Mouse (Mus musculus) midbrain, embryonic 16.5 days (tissue): ENCODE data around the gene Ap3m1. TPM values are rescaled to one million over a fixed set of nuclear protein-coding genes. Genes with fewer than 3 reads are reported as not detected.

Experiments
- ATAC-seq: fragments of 200-750 bp; cut with Nextera tagmentation; 2 replicates; pipeline ENCODE4 v1.8.0; 2017; ENCODE audit warnings: moderate TSS enrichment
- H3K27ac ChIP-seq: fragments of 300-500 bp; sonication (generic); 2 replicates; pipeline ENCODE4 v1.5.1; 2014; ENCODE audit warnings: mild to moderate bottlenecking, low read length, mixed read lengths
- H3K27me3 ChIP-seq: fragments of 300-500 bp; sonication (generic); 2 replicates; pipeline ENCODE4 v1.6.1; 2014; ENCODE audit warnings: low read depth, low read length, mixed read lengths; ENCODE audit not compliant: control insufficient read depth, insufficient read depth
- H3K36me3 ChIP-seq: fragments of 300-500 bp; sonication (generic); 2 replicates; pipeline ENCODE4 v1.6.1; 2014; ENCODE audit warnings: mild to moderate bottlenecking, low read length, moderate library complexity, mixed read lengths; ENCODE audit not compliant: control insufficient read depth, insufficient read depth
- H3K4me1 ChIP-seq: fragments of 300-500 bp; sonication (generic); 2 replicates; pipeline ENCODE4 v1.6.1; 2014; ENCODE audit warnings: mild to moderate bottlenecking, low read length, mixed read lengths; ENCODE audit not compliant: control insufficient read depth, insufficient read depth
- H3K4me2 ChIP-seq: fragments of 300-500 bp; sonication (generic); 2 replicates; pipeline ENCODE4 v1.6.1; 2014; ENCODE audit warnings: mild to moderate bottlenecking, low read length, mixed read lengths
- H3K4me3 ChIP-seq: fragments of 300-500 bp; sonication (generic); 2 replicates; pipeline ENCODE4 v1.5.1; 2014; ENCODE audit warnings: low read depth, mild to moderate bottlenecking, low read length, moderate library complexity, mixed read lengths
- H3K9ac ChIP-seq: fragments of 300-500 bp; sonication (generic); 2 replicates; pipeline ENCODE4 v1.6.1; 2014; ENCODE audit warnings: low read depth, low read length, mixed read lengths
- H3K9me3 ChIP-seq: fragments of 300-500 bp; sonication (generic); replicated peaks from 2 replicates; pipeline ENCODE4 v1.6.1; 2014; ENCODE audit warnings: mild to moderate bottlenecking, low read length, mixed read lengths; ENCODE audit not compliant: control insufficient read depth, poor library complexity, severe bottlenecking
- WGBS: fragments of 180-500 bp; shearing (Covaris S2); extraction: QIAGEN DNeasy Blood & Tissue Kit; methylation state at CpG from one replicate; pipeline ENCODE4 v1.1.7; 2014; 5-methylcytosine and 5-hydroxymethylcytosine counted together
- polyA plus RNA-seq: library from polyadenylated mRNA; unstranded; fragments of >200 nt; fragmentation: Nextera tagmentation; extraction: Ambion mirVana; gene quantifications from 2 replicates; pipeline ENCODE4 v1.2.1, GENCODE M21; 2015

The Ap3m1 gene
- polyA plus RNA-seq, 1 experiment from 2014 or later = 83.3 TPM

GRCm38 (mm10) chr14:20999617-21000016 is 52.7 kb downstream of the Ap3m1 start:
- Histone ChIP-seq H3K9ac (no peak overlapping the region), H3K4me2 (no peak overlapping the region), H3K27ac (no peak overlapping the region), H3K27me3 (no peaks in the 10 kb centered on the region), H3K4me1 (no peaks in the 10 kb centered on the region), H3K36me3 (no peaks in the 10 kb centered on the region), H3K9me3 (no peaks in the 10 kb centered on the region), H3K4me3 (no peak overlapping the region)
- no peak for ATAC-seq
- 92% methylated on average over 4 of the region's 4 CpGs for whole genome bisulfite sequencing

GRCm38 (mm10) chr14:20997548-20997947 is 54.8 kb downstream of the Ap3m1 start:
- 43% methylated on average over 3 of the region's 3 CpGs for WGBS
- Histone ChIP-seq H3K36me3 (no peaks in the 10 kb centered on the region), H3K27me3 (no peaks in the 10 kb centered on the region), H3K4me3 (no peak overlapping the region), H3K9me3 (no peaks in the 10 kb centered on the region), H3K4me1 (no peaks in the 10 kb centered on the region), H3K27ac (no peak overlapping the region), H3K9ac (no peak overlapping the region), H3K4me2 (no peak overlapping the region)
- ATAC-seq = no peak

GRCm38 (mm10) chr14:20996361-20996760 is 55.9 kb downstream of the Ap3m1 start:
- H3K9ac ChIP-seq = no peak overlapping the region
- no peaks in the 10 kb centered on the region for H3K4me1 ChIP-seq
- H3K4me3 ChIP-seq = no peak overlapping the region
- H3K9me3 ChIP-seq = no peaks in the 10 kb centered on the region
- H3K4me2 ChIP-seq = no peak overlapping the region
- no peak for ATAC-seq
- WGBS = 76% methylated on average over 5 of the region's 5 CpGs
- H3K27me3 ChIP-seq = no peaks in the 10 kb centered on the region
- H3K27ac ChIP-seq = no peak overlapping the region
- no peaks in the 10 kb centered on the region for H3K36me3 ChIP-seq

GRCm38 (mm10) chr14:20995497-20995896 is 56.8 kb downstream of the Ap3m1 start:
- ATAC-seq = no peak
- Histone ChIP-seq H3K27me3 (no peaks in the 10 kb centered on the region), H3K9me3 (no peaks in the 10 kb centered on the region), H3K9ac (no peak overlapping the region), H3K4me2 (no peak overlapping the region), H3K4me3 (no peak overlapping the region), H3K27ac (no peak overlapping the region), H3K36me3 (no peaks in the 10 kb centered on the region), H3K4me1 (no peaks in the 10 kb centered on the region)
- WGBS = 95% methylated on average over 2 of the region's 2 CpGs

GRCm38 (mm10) chr14:20994475-20994874 is 57.8 kb downstream of the Ap3m1 start:
- Histone ChIP-seq H3K4me1 (no peaks in the 10 kb centered on the region), H3K27ac (no peak overlapping the region), H3K9me3 (no peaks in the 10 kb centered on the region), H3K9ac (no peak overlapping the region), H3K4me3 (no peak overlapping the region), H3K36me3 (no peaks in the 10 kb centered on the region), H3K27me3 (no peaks in the 10 kb centered on the region), H3K4me2 (no peak overlapping the region)
- no peak for ATAC-seq
- 69% methylated on average over 3 of the region's 3 CpGs for WGBS

- Histone ChIP-seq H3K27me3 (no peaks in the 10 kb centered on the region), H3K9me3 (no peaks in the 10 kb centered on the region), H3K4me3 (no peak overlapping the region), H3K9ac (no peak overlapping the region), H3K36me3 (no peaks in the 10 kb centered on the region), H3K4me2 (no peak overlapping the region), H3K27ac (no peak overlapping the region), H3K4me1 (no peaks in the 10 kb centered on the region)
- no peak for ATAC-seq
- WGBS = 57% methylated on average over 3 of the region's 3 CpGs
Measured at GRCm38 (mm10) chr14:20993067-20993691, 59.1 kb downstream of the Ap3m1 start.

GRCm38 (mm10) chr14:20991492-20991891 is 60.8 kb downstream of the Ap3m1 start:
- 90% methylated on average over 1 of the region's 1 CpGs for whole genome bisulfite sequencing
- H3K9me3 ChIP-seq = no peaks in the 10 kb centered on the region
- H3K4me2 ChIP-seq = no peak overlapping the region
- ATAC-seq = no peak
- no peaks in the 10 kb centered on the region for H3K4me1 ChIP-seq
- no peaks in the 10 kb centered on the region for H3K27me3 ChIP-seq
- H3K36me3 ChIP-seq = no peaks in the 10 kb centered on the region
- H3K9ac ChIP-seq = no peak overlapping the region
- H3K4me3 ChIP-seq = no peak overlapping the region
- no peak overlapping the region for H3K27ac ChIP-seq

- H3K4me3 ChIP-seq = no peak overlapping the region
- 75% methylated on average over 3 of the region's 3 CpGs for WGBS
- H3K27ac ChIP-seq = no peak overlapping the region
- H3K9me3 ChIP-seq = no peaks in the 10 kb centered on the region
- no peak for ATAC-seq
- H3K4me1 ChIP-seq = no peaks in the 10 kb centered on the region
- H3K4me2 ChIP-seq = no peak overlapping the region
- no peak overlapping the region for H3K9ac ChIP-seq
- no peaks in the 10 kb centered on the region for H3K36me3 ChIP-seq
- H3K27me3 ChIP-seq = no peaks in the 10 kb centered on the region
Measured at GRCm38 (mm10) chr14:20985482-20985881, 66.8 kb downstream of the Ap3m1 start.

- no peak for ATAC-seq
- Histone ChIP-seq H3K4me2 (no peak overlapping the region), H3K36me3 (no peaks in the 10 kb centered on the region), H3K9ac (no peak overlapping the region), H3K27ac (no peak overlapping the region), H3K4me1 (no peaks in the 10 kb centered on the region), H3K9me3 (no peaks in the 10 kb centered on the region), H3K27me3 (no peaks in the 10 kb centered on the region), H3K4me3 (no peak overlapping the region)
- 31% methylated on average over 2 of the region's 2 CpGs for WGBS
Measured at GRCm38 (mm10) chr14:20983832-20984231, 68.5 kb downstream of the Ap3m1 start.
